Mouse (Mus musculus): Measurements from ENCODE around the gene Sumf1. TPM values are rescaled to one million over a fixed set of nuclear protein-coding genes. Genes with fewer than 3 reads are reported as not detected.

Gene Sumf1
- total and polyA plus RNA-seq, 3 experiments, result 11.0 to 23.1 (median 14.9) TPM

DNA sequence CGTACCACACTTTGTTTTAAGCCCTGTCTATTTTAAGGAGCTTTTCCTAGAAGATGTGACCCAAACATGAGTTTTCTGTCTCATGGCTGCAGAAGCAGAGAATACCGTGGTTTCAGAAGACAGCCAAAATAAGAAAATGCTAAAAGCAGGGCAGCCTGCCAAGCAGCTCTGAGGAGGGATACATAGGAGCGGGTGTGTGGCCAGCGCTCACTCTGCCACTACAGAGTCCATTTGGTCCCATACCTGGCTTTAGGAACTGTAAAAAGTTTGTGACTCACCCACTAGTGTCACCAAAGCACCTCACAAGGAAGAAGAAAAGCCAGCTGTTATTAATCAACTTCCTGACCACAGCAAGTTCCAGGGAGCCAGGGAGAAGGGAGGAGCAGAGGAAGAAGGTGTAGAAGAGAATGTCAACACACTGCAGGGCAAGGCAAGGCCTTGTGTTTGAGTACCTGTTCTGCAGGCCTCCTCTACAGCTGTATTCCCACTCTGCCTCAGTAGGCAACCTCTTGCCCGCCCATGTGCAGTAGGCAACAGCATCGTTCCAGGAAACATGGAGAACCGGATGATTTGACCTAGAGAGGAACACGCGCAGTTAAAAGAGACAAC, 32.6 kb downstream of the Sumf1 start:
- Histone ChIP-seq H3K9me3 (replicated peaks; ENCODE audit: low read length) (no peaks in the 10 kb centered on the region), H3K4me3 (replicated peaks in 1 of 3; ENCODE audit: low read depth in 2 of 3, low read length in 2 of 3, poor library complexity in 1 of 3) (no peak overlapping the region), H3K36me3 (replicated peaks in 1 of 2; ENCODE audit: control insufficient read depth in 1 of 2, insufficient read depth in 1 of 2, low read length in 1 of 2) (peaks cover 13 to 36% of the 10 kb centered on the region in 2 experiments), H3K4me2 (ENCODE audit: insufficient read depth, low read depth, poor library complexity, severe bottlenecking) (no peak overlapping the region), H3K27me3 (replicated peaks) (no peaks in the 10 kb centered on the region), H3K9ac (ENCODE audit: insufficient read depth, low read depth) (no peak overlapping the region), H3K27ac (ENCODE audit: insufficient read depth, low read depth) (no peak overlapping the region), H3K79me2 (replicated peaks; ENCODE audit: control insufficient read depth, extremely low read depth, insufficient read depth, poor library complexity, severe bottlenecking) (no peaks in the 10 kb centered on the region), H3K4me1 (ENCODE audit: control insufficient read depth in 1 of 2, insufficient read depth in 2 of 2) (peaks cover 25 to 66% of the 10 kb centered on the region in 2 experiments)
- no peak for TF ChIP-seq ZKSCAN1 (IDR thresholded peaks at IDR 0.05; ENCODE audit: borderline replicate concordance, low read depth, low read length)
- TF ChIP-seq RCOR1 (conservative IDR thresholded peaks at IDR 0.05; ENCODE audit: low read depth, low read length), result no peak
- TF ChIP-seq EP300 (IDR thresholded peaks at IDR 0.05; ENCODE audit: low read length), result no peak
- no peak for TF ChIP-seq MYC (IDR thresholded peaks at IDR 0.05; ENCODE audit: low read depth, low read length)
- TF ChIP-seq KAT2A (IDR thresholded peaks at IDR 0.05; ENCODE audit: insufficient replicate concordance, low read length), result no peak
- DNase-seq (ENCODE audit: extremely low read depth), result no peak
- dilution Hi-C loops (cut with MboI; ENCODE audit: extremely low pct_ligation_motif_present, extremely low pct_unique_long_range_greater_than_20kb, low sequenced_read_pairs), result no loop called here
- in situ Hi-C loops (cut with MboI; ENCODE audit: low pct_ligation_motif_present, low pct_unique_long_range_greater_than_20kb, low sequenced_read_pairs), result no loop called here

DNA sequence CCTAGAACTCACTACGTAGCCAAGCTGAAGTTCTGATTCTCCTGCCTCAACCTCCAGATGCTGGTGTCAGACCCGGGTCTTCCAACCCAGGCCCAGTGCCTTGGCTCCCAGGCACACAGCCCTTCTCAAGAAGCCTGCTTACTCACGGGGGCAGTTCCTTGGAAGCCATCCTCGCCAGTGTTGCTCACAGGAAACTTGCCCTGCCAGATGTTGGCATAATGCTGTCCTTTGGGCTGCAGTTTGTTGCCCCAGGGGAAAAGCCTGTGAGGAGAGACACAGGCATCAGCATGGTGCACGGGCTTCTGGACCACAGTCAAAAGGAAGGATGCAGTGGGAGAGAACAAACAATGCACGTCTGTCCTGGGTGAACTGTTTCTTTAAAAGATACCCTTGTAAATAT, 33.3 kb downstream of the Sumf1 start:
- Histone ChIP-seq H3K27me3 (replicated peaks) (no peaks in the 10 kb centered on the region), H3K36me3 (replicated peaks in 1 of 2; ENCODE audit: control insufficient read depth in 1 of 2, insufficient read depth in 1 of 2, low read length in 1 of 2) (peaks cover 14 to 40% of the 10 kb centered on the region in 2 experiments), H3K79me2 (replicated peaks; ENCODE audit: control insufficient read depth, extremely low read depth, insufficient read depth, poor library complexity, severe bottlenecking) (no peaks in the 10 kb centered on the region), H3K4me1 (ENCODE audit: control insufficient read depth in 1 of 2, insufficient read depth in 2 of 2) (peaks cover 23 to 61% of the 10 kb centered on the region in 2 experiments), H3K4me2 (ENCODE audit: insufficient read depth, low read depth, poor library complexity, severe bottlenecking) (no peak overlapping the region), H3K9me3 (replicated peaks; ENCODE audit: low read length) (no peaks in the 10 kb centered on the region), H3K9ac (ENCODE audit: insufficient read depth, low read depth) (no peak overlapping the region), H3K4me3 (replicated peaks in 1 of 3; ENCODE audit: low read depth in 2 of 3, low read length in 2 of 3, poor library complexity in 1 of 3) (no peak overlapping the region), H3K27ac (ENCODE audit: insufficient read depth, low read depth) (no peak overlapping the region)
- in situ Hi-C loops (cut with MboI; ENCODE audit: low pct_ligation_motif_present, low pct_unique_long_range_greater_than_20kb, low sequenced_read_pairs), result no loop called here
- no peak for TF ChIP-seq SMC3 (IDR thresholded peaks at IDR 0.05; ENCODE audit: low read depth, low read length)
- no peak for TF ChIP-seq TCF12 (IDR thresholded peaks at IDR 0.05; ENCODE audit: low read depth, low read length)
- TF ChIP-seq MXI1 (IDR thresholded peaks at IDR 0.05; ENCODE audit: low read depth, low read length), result no peak
- no peak for TF ChIP-seq ZMIZ1 (IDR thresholded peaks at IDR 0.05; ENCODE audit: low read depth, low read length)
- TF ChIP-seq RCOR1 (conservative IDR thresholded peaks at IDR 0.05; ENCODE audit: low read depth, low read length), result no peak
- no peak for TF ChIP-seq CTCF (conservative IDR thresholded peaks at IDR 0.05 in 1 of 2, IDR thresholded peaks at IDR 0.05 in 1 of 2; ENCODE audit: low read depth in 2 of 2, low read length in 2 of 2)
- TF ChIP-seq ELF1 (IDR thresholded peaks at IDR 0.05; ENCODE audit: low read depth, low read length), result no peak
- dilution Hi-C loops (cut with MboI; ENCODE audit: extremely low pct_ligation_motif_present, extremely low pct_unique_long_range_greater_than_20kb, low sequenced_read_pairs), result no loop called here
- no peak for DNase-seq (ENCODE audit: extremely low read depth)

DNA sequence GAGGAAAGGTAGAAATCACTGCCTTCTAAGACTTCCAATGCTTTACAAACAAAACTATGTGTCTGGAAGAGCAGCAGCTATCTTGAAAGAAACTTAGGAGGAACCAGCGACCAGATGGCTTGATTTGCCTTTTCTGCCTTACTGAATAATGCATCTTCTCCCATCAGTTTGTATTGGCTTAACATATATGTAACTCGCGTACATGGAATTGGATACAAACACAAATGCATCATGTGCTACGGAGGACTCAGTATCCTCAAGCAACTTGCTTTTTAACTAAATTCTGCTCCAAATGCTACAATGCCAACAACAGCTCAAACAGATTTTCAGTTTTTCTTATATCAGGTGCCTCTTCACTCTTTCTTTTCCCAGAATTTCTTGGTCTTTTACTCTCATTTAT, 36.1 kb downstream of the Sumf1 start:
- Histone ChIP-seq H3K27ac (ENCODE audit: insufficient read depth, low read depth) (no peak overlapping the region), H3K4me1 (ENCODE audit: control insufficient read depth in 1 of 2, insufficient read depth in 2 of 2) (peaks cover 16 to 45% of the 10 kb centered on the region in 2 experiments), H3K36me3 (replicated peaks in 1 of 2; ENCODE audit: control insufficient read depth in 1 of 2, insufficient read depth in 1 of 2, low read length in 1 of 2) (peaks cover 26 to 63% of the 10 kb centered on the region in 2 experiments), H3K79me2 (replicated peaks; ENCODE audit: control insufficient read depth, extremely low read depth, insufficient read depth, poor library complexity, severe bottlenecking) (no peaks in the 10 kb centered on the region), H3K4me3 (replicated peaks in 1 of 3; ENCODE audit: low read depth in 2 of 3, low read length in 2 of 3, poor library complexity in 1 of 3) (no peak overlapping the region), H3K27me3 (replicated peaks) (no peaks in the 10 kb centered on the region), H3K4me2 (ENCODE audit: insufficient read depth, low read depth, poor library complexity, severe bottlenecking) (no peak overlapping the region), H3K9ac (ENCODE audit: insufficient read depth, low read depth) (no peak overlapping the region), H3K9me3 (replicated peaks; ENCODE audit: low read length) (no peaks in the 10 kb centered on the region)
- in situ Hi-C loops (cut with MboI; ENCODE audit: low pct_ligation_motif_present, low pct_unique_long_range_greater_than_20kb, low sequenced_read_pairs), result no loop called here
- no peak for DNase-seq (ENCODE audit: extremely low read depth)
- dilution Hi-C loops (cut with MboI; ENCODE audit: extremely low pct_ligation_motif_present, extremely low pct_unique_long_range_greater_than_20kb, low sequenced_read_pairs), result no loop called here
- TF ChIP-seq GABPA (IDR thresholded peaks at IDR 0.05; ENCODE audit: insufficient replicate concordance, low read depth, low read length) (no peak), MYC (IDR thresholded peaks at IDR 0.05; ENCODE audit: low read depth, low read length) (no peak), USF2 (conservative IDR thresholded peaks at IDR 0.05; ENCODE audit: low read depth, low read length) (no peak), ZC3H11A (IDR thresholded peaks at IDR 0.05; ENCODE audit: low read depth, low read length) (no peak), CTCF (conservative IDR thresholded peaks at IDR 0.05 in 1 of 2, IDR thresholded peaks at IDR 0.05 in 1 of 2; ENCODE audit: low read depth in 2 of 2, low read length in 2 of 2) (no peak), SIN3A (IDR thresholded peaks at IDR 0.05; ENCODE audit: low read length) (no peak), MXI1 (IDR thresholded peaks at IDR 0.05; ENCODE audit: low read depth, low read length) (no peak), SMC3 (IDR thresholded peaks at IDR 0.05; ENCODE audit: low read depth, low read length) (no peak), E2F4 (IDR thresholded peaks at IDR 0.05; ENCODE audit: insufficient replicate concordance, low read depth, low read length) (no peak), ZMIZ1 (IDR thresholded peaks at IDR 0.05; ENCODE audit: low read depth, low read length) (no peak), CHD1 (IDR thresholded peaks at IDR 0.05; ENCODE audit: low read depth, low read length) (no peak), PAX5 (IDR thresholded peaks at IDR 0.05; ENCODE audit: low read length) (no peak), POLR2AphosphoS2 (IDR thresholded peaks at IDR 0.05; ENCODE audit: low read depth, low read length) (no peak), ZNF384 (IDR thresholded peaks at IDR 0.05; ENCODE audit: low read depth, low read length) (no peak), EP300 (IDR thresholded peaks at IDR 0.05; ENCODE audit: low read length) (no peak), JUND (conservative IDR thresholded peaks at IDR 0.05; ENCODE audit: low read depth, low read length) (no peak), MAZ (IDR thresholded peaks at IDR 0.05; ENCODE audit: low read depth, low read length) (no peak), BHLHE40 (IDR thresholded peaks at IDR 0.05; ENCODE audit: low read depth, low read length) (no peak), JUN (IDR thresholded peaks at IDR 0.05; ENCODE audit: insufficient read depth, low read depth, low read length) (no peak), ELF1 (IDR thresholded peaks at IDR 0.05; ENCODE audit: low read depth, low read length) (no peak)

Data from CH12.LX (cell line).